Mouse (Mus musculus) embryonic fibroblast, embryonic 13.5 days (primary cell): ENCODE results near the gene 9330159F19Rik. TPM values are rescaled to one million over a fixed set of nuclear protein-coding genes. Genes with fewer than 3 reads are reported as not detected.

Source experiments
- H3K27ac ChIP-seq: 2 replicates; pipeline ENCODE4 v1.5.1; 2012; ENCODE audit warnings: low read length, control low read depth, inconsistent platforms; ENCODE audit not compliant: insufficient read depth
- H3K4me1 ChIP-seq: 2 replicates; pipeline ENCODE4 v1.6.1; 2011; ENCODE audit warnings: low read length; ENCODE audit not compliant: control insufficient read depth, insufficient read depth
- H3K4me3 ChIP-seq: 2 replicates; pipeline ENCODE4 v1.5.1; 2011; ENCODE audit warnings: mild to moderate bottlenecking, control low read depth, low read length; ENCODE audit not compliant: insufficient read depth
- CTCF ChIP-seq: IDR thresholded peaks from 2 replicates; pipeline ENCODE4 v1.5.1; 2011; ENCODE audit warnings: mild to moderate bottlenecking, control low read depth, low read length, moderate library complexity, borderline replicate concordance; ENCODE audit not compliant: insufficient read depth
- POLR2A ChIP-seq: IDR thresholded peaks from 2 replicates; pipeline ENCODE4 v1.6.1; 2011; ENCODE audit warnings: low read depth, mild to moderate bottlenecking, control low read depth, low read length, moderate library complexity
- polyA plus RNA-seq: library from polyadenylated mRNA; stranded (reverse); fragments of >200 nt; gene quantifications from 2 replicates; pipeline ENCODE4 v1.2.4, GENCODE M21; 2011; ENCODE audit warnings: low read depth; ENCODE audit not compliant: missing spikeins, insufficient read length

9330159F19Rik gene
- polyA plus RNA-seq, 1 experiment: 0.18 TPM

GRCm38 (mm10) chr10:29199835-29200234 lies 11.6 kb upstream of the 9330159F19Rik start:
- H3K27ac ChIP-seq: no peak overlapping the region
- TF ChIP-seq POLR2A (no peak), CTCF (no peak)
- H3K4me3 ChIP-seq: no peak overlapping the region
- no peaks in the 10 kb centered on the region for H3K4me1 ChIP-seq

DNA sequence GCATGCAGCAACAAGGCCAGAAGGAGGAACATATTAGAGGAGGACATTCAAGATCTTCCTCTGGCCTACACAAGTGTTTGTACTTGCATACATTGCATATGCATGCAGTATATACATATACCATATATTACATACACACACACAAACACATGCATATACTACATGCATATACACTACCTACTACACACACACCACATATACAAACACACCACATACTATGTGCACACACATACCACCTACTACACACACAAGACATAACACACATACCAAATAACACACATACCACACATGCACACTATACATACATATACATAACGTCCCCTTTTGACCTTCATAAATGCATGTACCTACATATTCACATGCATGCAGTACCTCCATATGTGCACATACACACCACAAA lies 10.8 kb upstream of the 9330159F19Rik start:
- TF ChIP-seq CTCF (no peak), POLR2A (no peak)
- no peak overlapping the region for H3K4me3 ChIP-seq
- H3K27ac ChIP-seq: no peak overlapping the region
- H3K4me1 ChIP-seq: no peaks in the 10 kb centered on the region

GRCm38 (mm10) chr10:29206730-29207129 lies 4.7 kb upstream of the 9330159F19Rik start:
- H3K4me3 ChIP-seq: no peak overlapping the region
- H3K4me1 ChIP-seq: no peaks in the 10 kb centered on the region
- no peak overlapping the region for H3K27ac ChIP-seq
- TF ChIP-seq POLR2A: no peak
- TF ChIP-seq CTCF: no peak

DNA sequence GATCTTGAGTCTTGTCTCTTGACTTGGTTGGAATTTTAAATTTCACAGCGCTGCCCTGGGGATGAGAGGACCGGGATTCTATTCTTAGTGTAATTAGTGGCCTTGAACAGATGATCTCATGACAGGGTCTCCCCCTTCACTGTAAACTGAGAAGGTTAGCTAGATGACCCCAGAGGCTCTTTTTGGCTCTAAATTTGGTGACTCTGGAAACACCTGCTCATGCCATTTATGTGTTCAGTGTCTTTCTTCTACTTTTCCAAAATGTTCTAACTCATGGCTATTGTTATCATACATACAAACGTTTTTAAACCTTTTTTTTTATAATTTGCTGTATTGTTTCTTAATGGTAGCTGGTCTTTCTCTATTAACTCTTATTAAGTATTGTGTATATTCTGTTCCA lies 2.7 kb upstream of the 9330159F19Rik start:
- TF ChIP-seq POLR2A (no peak), CTCF (no peak)
- no peak overlapping the region for H3K27ac ChIP-seq

DNA sequence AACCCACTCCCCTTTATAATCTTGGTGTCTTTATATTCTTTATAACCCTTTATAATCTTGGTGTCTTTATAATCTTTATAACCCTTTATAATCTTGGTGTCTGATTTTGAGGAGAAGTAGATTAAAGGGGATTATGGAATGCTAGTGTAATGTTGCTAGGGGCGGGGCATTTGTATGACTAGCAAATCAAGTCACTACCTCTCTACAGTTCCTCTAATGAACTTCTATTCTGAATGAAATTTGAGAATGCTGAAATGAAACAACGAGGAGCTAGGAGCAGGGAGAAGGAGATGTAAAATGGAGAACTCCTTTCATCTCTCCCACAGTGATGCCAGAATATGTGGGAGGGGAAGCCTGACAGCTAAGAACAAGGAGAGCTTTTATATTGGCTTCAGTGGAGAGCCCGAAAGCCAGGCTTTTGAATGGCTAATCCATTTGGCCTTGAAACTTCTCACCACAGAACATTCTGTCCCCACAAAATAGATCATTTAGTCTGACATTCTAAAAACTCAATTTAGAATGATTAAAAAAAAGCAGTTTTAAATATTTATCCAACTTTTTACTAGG lies 2.2 kb downstream of the 9330159F19Rik start:
- TF ChIP-seq CTCF (no peak), POLR2A (no peak)
- no peak overlapping the region for H3K4me3 ChIP-seq
- no peaks in the 10 kb centered on the region for H3K4me1 ChIP-seq
- no peak overlapping the region for H3K27ac ChIP-seq

More for the DNA sequence above, 2.7 kb upstream of the 9330159F19Rik start:
- Histone ChIP-seq H3K4me3 (no peak overlapping the region), H3K4me1 (no peaks in the 10 kb centered on the region)

DNA sequence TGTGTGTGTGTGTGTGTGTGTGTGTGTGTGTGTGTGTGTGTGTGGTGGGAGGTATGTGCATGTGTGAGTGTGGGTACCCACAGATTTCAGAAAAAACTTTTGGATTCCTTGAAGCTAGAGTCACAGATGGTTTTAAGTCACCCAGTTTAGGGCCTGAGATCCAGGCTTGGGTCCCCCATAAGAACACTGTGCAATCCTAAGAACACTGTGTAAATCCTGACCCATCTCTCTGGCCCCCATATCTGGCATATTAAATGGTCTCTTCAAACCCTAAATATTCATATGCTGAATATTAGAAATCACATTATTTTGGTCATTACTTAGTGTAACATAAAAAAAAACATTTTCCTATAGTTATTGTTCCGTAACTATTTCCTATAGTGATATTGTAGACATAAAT lies 5.6 kb downstream of the 9330159F19Rik start:
- Histone ChIP-seq H3K27ac (no peak overlapping the region), H3K4me1 (no peaks in the 10 kb centered on the region), H3K4me3 (no peak overlapping the region)
- TF ChIP-seq POLR2A: no peak
- TF ChIP-seq CTCF: no peak

- H3K4me1 ChIP-seq: no peaks in the 10 kb centered on the region
- no peak overlapping the region for H3K27ac ChIP-seq
- H3K4me3 ChIP-seq: no peak overlapping the region
- TF ChIP-seq CTCF: no peak
- TF ChIP-seq POLR2A: no peak
These were observed 6.0 kb downstream of the 9330159F19Rik start for GRCm38 (mm10) chr10:29217451-29217850.

DNA sequence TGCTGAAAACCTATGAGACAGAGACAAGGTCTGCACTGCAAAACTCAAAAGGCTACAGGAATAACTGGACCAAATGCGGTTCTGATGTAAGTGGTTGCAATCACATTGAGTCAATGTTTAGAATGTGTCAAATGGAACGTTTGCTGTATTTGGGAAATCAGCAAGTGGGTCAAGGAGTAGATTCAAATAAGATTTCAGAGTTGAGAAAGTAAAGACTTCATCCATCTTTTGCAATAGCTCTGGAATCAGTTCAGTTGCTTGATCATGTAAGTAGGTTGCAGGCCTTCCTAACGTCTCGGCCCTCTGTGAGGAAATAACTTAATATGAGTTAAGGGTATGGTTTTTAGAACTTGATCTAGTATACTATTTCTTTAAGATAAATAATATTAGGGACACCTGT lies 13.9 kb downstream of the 9330159F19Rik start:
- Histone ChIP-seq H3K27ac (no peak overlapping the region), H3K4me3 (no peak overlapping the region), H3K4me1 (no peaks in the 10 kb centered on the region)
- TF ChIP-seq CTCF (no peak), POLR2A (no peak)

DNA sequence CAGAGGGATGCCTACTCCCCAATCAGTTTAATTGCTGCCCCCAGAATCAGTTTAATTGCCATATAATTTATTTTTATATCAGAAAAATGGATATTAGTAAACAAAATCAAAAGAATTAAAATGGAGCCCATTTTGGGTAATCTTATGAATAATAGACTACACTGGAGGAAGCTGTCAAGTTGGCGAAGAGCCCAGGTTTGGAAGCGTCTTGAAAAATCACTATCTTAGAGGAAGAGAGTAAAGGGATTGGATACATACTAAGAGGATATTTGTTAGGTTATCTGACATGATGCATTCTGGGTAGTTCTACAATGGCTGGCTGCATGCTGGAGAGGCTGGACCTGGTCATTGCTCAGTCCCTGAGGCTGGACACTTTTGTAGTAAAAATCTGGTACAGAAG lies 19.8 kb downstream of the 9330159F19Rik start:
- Histone ChIP-seq H3K4me1 (no peaks in the 10 kb centered on the region), H3K4me3 (no peak overlapping the region), H3K27ac (no peak overlapping the region)
- TF ChIP-seq CTCF: no peak
- TF ChIP-seq POLR2A: no peak

Other genes starting within 250 kb of the 9330159F19Rik start
- gene 2310057J18Rik, start 225.3 kb upstream of the 9330159F19Rik start, polyA plus RNA-seq: not detected in 2 replicates
- gene Soga3, start 67.8 kb upstream of the 9330159F19Rik start, polyA plus RNA-seq: 0.44 TPM in 1 of 2 replicates, not detected in the other
- gene Gm49353, start 12.7 kb upstream of the 9330159F19Rik start, polyA plus RNA-seq: not detected in 2 replicates
- gene Echdc1, start 101.6 kb downstream of the 9330159F19Rik start, polyA plus RNA-seq: 24.9 and 26.7 TPM in 2 replicates
- 42.9 and 53.4 TPM in 2 replicates for gene Rnf146, start 150.8 kb downstream of the 9330159F19Rik start, polyA plus RNA-seq